Mouse (Mus musculus): ENCODE data around the gene Cacna1c. TPM values are rescaled to one million over a fixed set of nuclear protein-coding genes. Genes with fewer than 3 reads are reported as not detected.

The Cacna1c gene
- polyA plus RNA-seq, 1 experiment: not detected

- no peaks in the 10 kb centered on the region for H3K79me2 ChIP-seq (ENCODE audit: control insufficient read depth, insufficient read depth)
- no peaks in the 10 kb centered on the region for H3K36me3 ChIP-seq (ENCODE audit: control insufficient read depth, insufficient read depth)
- no peak overlapping the region for H3ac ChIP-seq (ENCODE audit: control insufficient read depth, insufficient read length)
- H3K27me3 ChIP-seq (ENCODE audit: control insufficient read depth, insufficient read depth, insufficient read length): no peaks in the 10 kb centered on the region
- H3K4me2 ChIP-seq (ENCODE audit: low read depth): no peak overlapping the region
- TF ChIP-seq POLR2A (IDR thresholded peaks at IDR 0.05; ENCODE audit: insufficient read length, low read depth): no peak
- no peak for TF ChIP-seq SRF (IDR thresholded peaks at IDR 0.05; ENCODE audit: control insufficient read depth, insufficient read length, low read depth)
- TF ChIP-seq TCF12 (IDR thresholded peaks at IDR 0.05; ENCODE audit: insufficient read depth, poor library complexity, severe bottlenecking): no peak
- no peak for TF ChIP-seq MYOD1 (IDR thresholded peaks at IDR 0.05; ENCODE audit: control insufficient read depth in 1 of 3, insufficient read length in 2 of 3, low read depth in 2 of 3)
- TF ChIP-seq REST (IDR thresholded peaks at IDR 0.05; ENCODE audit: insufficient read depth, insufficient read length): no peak
- TF ChIP-seq E2F4 (IDR thresholded peaks at IDR 0.05; ENCODE audit: insufficient read depth): no peak
- TF ChIP-seq TCF3 (IDR thresholded peaks at IDR 0.05; ENCODE audit: insufficient read length, low read depth): no peak
- TF ChIP-seq CEBPB (IDR thresholded peaks at IDR 0.05; ENCODE audit: insufficient read depth, poor library complexity, severe bottlenecking): no peak
- TF ChIP-seq POLR2AphosphoS2 (IDR thresholded peaks at IDR 0.05; ENCODE audit: insufficient read length, low read depth): no peak
- TF ChIP-seq MAX (IDR thresholded peaks at IDR 0.05; ENCODE audit: low read depth): no peak
- H3K4me3 ChIP-seq: no peak overlapping the region
Measured at GRCm38 (mm10) chr6:118834046-118834445, 362.2 kb downstream of the Cacna1c start.

GRCm38 (mm10) chr6:118833049-118833448, 363.2 kb downstream of the Cacna1c start:
- TF ChIP-seq MYOD1 (IDR thresholded peaks at IDR 0.05; ENCODE audit: control insufficient read depth in 1 of 3, insufficient read length in 2 of 3, low read depth in 2 of 3): no peak
- TF ChIP-seq MYOG (IDR thresholded peaks at IDR 0.05; ENCODE audit: control insufficient read depth in 1 of 3, insufficient read depth in 1 of 3, insufficient read length in 2 of 3, low read depth in 2 of 3): no peak
- no peak for TF ChIP-seq REST (IDR thresholded peaks at IDR 0.05; ENCODE audit: insufficient read depth, insufficient read length)
- TF ChIP-seq TCF3 (IDR thresholded peaks at IDR 0.05; ENCODE audit: insufficient read length, low read depth): no peak
- no peak for TF ChIP-seq CEBPB (IDR thresholded peaks at IDR 0.05; ENCODE audit: insufficient read depth, poor library complexity, severe bottlenecking)
- Histone ChIP-seq H3ac (ENCODE audit: control insufficient read depth, insufficient read length) (no peak overlapping the region), H3K79me2 (ENCODE audit: control insufficient read depth, insufficient read depth) (no peaks in the 10 kb centered on the region), H3K4me2 (ENCODE audit: low read depth) (no peak overlapping the region), H3K27me3 (ENCODE audit: control insufficient read depth, insufficient read depth, insufficient read length) (no peaks in the 10 kb centered on the region), H3K4me3 (no peak overlapping the region), H3K36me3 (ENCODE audit: control insufficient read depth, insufficient read depth) (no peaks in the 10 kb centered on the region)

DNA sequence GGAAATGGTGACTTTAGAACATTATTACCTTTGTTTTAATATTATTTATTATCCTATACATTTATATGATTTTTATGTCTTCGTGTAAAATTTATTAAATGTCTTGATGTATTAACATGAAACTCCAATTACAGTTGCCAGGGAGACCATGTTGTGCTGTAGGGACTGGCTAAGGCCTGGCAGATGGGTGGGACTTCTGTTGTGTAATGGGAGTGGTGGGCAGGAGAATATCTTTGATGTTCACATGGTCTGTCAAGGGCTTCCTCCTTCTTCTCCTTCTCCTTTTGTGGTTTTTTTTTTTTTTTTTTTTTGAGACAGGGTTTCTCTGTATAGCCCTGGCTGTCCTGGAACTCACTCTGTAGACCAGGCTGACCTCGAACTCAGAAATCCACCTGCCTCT, 363.6 kb downstream of the Cacna1c start:
- no peak overlapping the region for H3ac ChIP-seq (ENCODE audit: control insufficient read depth, insufficient read length)
- H3K36me3 ChIP-seq (ENCODE audit: control insufficient read depth, insufficient read depth): no peaks in the 10 kb centered on the region
- H3K79me2 ChIP-seq (ENCODE audit: control insufficient read depth, insufficient read depth): no peaks in the 10 kb centered on the region
- H3K4me3 ChIP-seq: no peak overlapping the region
- H3K4me2 ChIP-seq (ENCODE audit: low read depth): no peak overlapping the region
- TF ChIP-seq TCF3 (IDR thresholded peaks at IDR 0.05; ENCODE audit: insufficient read length, low read depth) (no peak), MYOD1 (IDR thresholded peaks at IDR 0.05; ENCODE audit: control insufficient read depth in 1 of 3, insufficient read length in 2 of 3, low read depth in 2 of 3) (no peak), MYOG (IDR thresholded peaks at IDR 0.05; ENCODE audit: control insufficient read depth in 1 of 3, insufficient read depth in 1 of 3, insufficient read length in 2 of 3, low read depth in 2 of 3) (no peak), SRF (IDR thresholded peaks at IDR 0.05; ENCODE audit: control insufficient read depth, insufficient read length, low read depth) (no peak), TCF12 (IDR thresholded peaks at IDR 0.05; ENCODE audit: insufficient read depth, poor library complexity, severe bottlenecking) (no peak), POLR2A (IDR thresholded peaks at IDR 0.05; ENCODE audit: insufficient read length, low read depth) (no peak), USF1 (IDR thresholded peaks at IDR 0.05; ENCODE audit: low read depth) (no peak), E2F4 (IDR thresholded peaks at IDR 0.05; ENCODE audit: insufficient read depth) (no peak), POLR2AphosphoS2 (IDR thresholded peaks at IDR 0.05; ENCODE audit: insufficient read length, low read depth) (no peak), CEBPB (IDR thresholded peaks at IDR 0.05; ENCODE audit: insufficient read depth, poor library complexity, severe bottlenecking) (no peak), MAX (IDR thresholded peaks at IDR 0.05; ENCODE audit: low read depth) (no peak)
- no peaks in the 10 kb centered on the region for H3K27me3 ChIP-seq (ENCODE audit: control insufficient read depth, insufficient read depth, insufficient read length)

DNA sequence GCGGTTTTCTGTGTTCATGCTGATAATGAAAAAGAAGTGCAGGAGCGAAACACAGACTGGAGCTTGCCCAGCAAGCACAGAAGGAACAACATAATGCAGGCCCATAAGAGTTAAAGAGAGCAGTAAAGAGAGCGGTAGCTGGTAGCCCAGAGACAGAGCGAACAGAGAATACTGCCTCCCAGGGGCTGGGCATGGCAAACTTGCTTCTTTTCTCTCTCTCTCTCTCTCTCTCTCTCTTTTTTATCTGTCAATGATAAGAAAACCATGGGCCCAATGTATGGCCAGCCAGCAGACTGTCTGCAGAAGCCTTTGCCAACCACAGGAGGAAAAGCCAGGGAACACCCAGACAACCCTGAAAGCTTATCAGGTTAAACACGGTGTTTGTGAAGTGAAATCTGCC, 365.4 kb downstream of the Cacna1c start:
- Histone ChIP-seq H3K4me2 (ENCODE audit: low read depth) (no peak overlapping the region), H3K79me2 (ENCODE audit: control insufficient read depth, insufficient read depth) (no peaks in the 10 kb centered on the region), H3ac (ENCODE audit: control insufficient read depth, insufficient read length) (no peak overlapping the region), H3K36me3 (ENCODE audit: control insufficient read depth, insufficient read depth) (no peaks in the 10 kb centered on the region), H3K4me3 (no peak overlapping the region), H3K27me3 (ENCODE audit: control insufficient read depth, insufficient read depth, insufficient read length) (no peaks in the 10 kb centered on the region)
- TF ChIP-seq USF1 (IDR thresholded peaks at IDR 0.05; ENCODE audit: low read depth) (no peak), MYOD1 (IDR thresholded peaks at IDR 0.05; ENCODE audit: control insufficient read depth in 1 of 3, insufficient read length in 2 of 3, low read depth in 2 of 3) (no peak), MAX (IDR thresholded peaks at IDR 0.05; ENCODE audit: low read depth) (no peak), POLR2A (IDR thresholded peaks at IDR 0.05; ENCODE audit: insufficient read length, low read depth) (no peak), MYOG (IDR thresholded peaks at IDR 0.05; ENCODE audit: control insufficient read depth in 1 of 3, insufficient read depth in 1 of 3, insufficient read length in 2 of 3, low read depth in 2 of 3) (no peak), POLR2AphosphoS2 (IDR thresholded peaks at IDR 0.05; ENCODE audit: insufficient read length, low read depth) (no peak), E2F4 (IDR thresholded peaks at IDR 0.05; ENCODE audit: insufficient read depth) (no peak), TCF12 (IDR thresholded peaks at IDR 0.05; ENCODE audit: insufficient read depth, poor library complexity, severe bottlenecking) (no peak), REST (IDR thresholded peaks at IDR 0.05; ENCODE audit: insufficient read depth, insufficient read length) (no peak), CEBPB (IDR thresholded peaks at IDR 0.05; ENCODE audit: insufficient read depth, poor library complexity, severe bottlenecking) (no peak), TCF3 (IDR thresholded peaks at IDR 0.05; ENCODE audit: insufficient read length, low read depth) (no peak), SRF (IDR thresholded peaks at IDR 0.05; ENCODE audit: control insufficient read depth, insufficient read length, low read depth) (no peak)

DNA sequence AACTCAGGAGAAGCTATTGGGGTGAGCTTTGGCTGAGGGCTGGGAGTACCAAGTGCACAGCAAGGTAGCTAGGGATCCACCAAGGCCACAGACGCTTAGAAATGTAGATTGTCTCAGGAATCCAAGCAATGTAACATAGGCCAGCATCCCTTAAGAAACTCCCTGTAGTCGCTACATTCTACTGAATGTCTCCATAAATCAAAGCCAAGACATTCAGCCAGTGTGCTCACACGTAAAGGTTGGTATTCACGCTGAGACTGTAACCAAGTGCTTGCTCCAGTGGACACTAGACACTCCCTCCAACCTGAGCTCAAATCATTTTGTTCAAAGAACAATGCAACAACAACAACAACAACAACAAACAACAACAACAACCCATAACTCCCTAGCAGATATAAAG, 368.0 kb downstream of the Cacna1c start:
- Histone ChIP-seq H3K4me2 (ENCODE audit: low read depth) (no peak overlapping the region), H3K36me3 (ENCODE audit: control insufficient read depth, insufficient read depth) (no peaks in the 10 kb centered on the region), H3K27me3 (ENCODE audit: control insufficient read depth, insufficient read depth, insufficient read length) (no peaks in the 10 kb centered on the region), H3ac (ENCODE audit: control insufficient read depth, insufficient read length) (no peak overlapping the region), H3K79me2 (ENCODE audit: control insufficient read depth, insufficient read depth) (no peaks in the 10 kb centered on the region), H3K4me3 (no peak overlapping the region)
- no peak for TF ChIP-seq REST (IDR thresholded peaks at IDR 0.05; ENCODE audit: insufficient read depth, insufficient read length)
- no peak for TF ChIP-seq POLR2AphosphoS2 (IDR thresholded peaks at IDR 0.05; ENCODE audit: insufficient read length, low read depth)
- no peak for TF ChIP-seq TCF12 (IDR thresholded peaks at IDR 0.05; ENCODE audit: insufficient read depth, poor library complexity, severe bottlenecking)
- no peak for TF ChIP-seq MYOD1 (IDR thresholded peaks at IDR 0.05; ENCODE audit: control insufficient read depth in 1 of 3, insufficient read length in 2 of 3, low read depth in 2 of 3)
- TF ChIP-seq USF1 (IDR thresholded peaks at IDR 0.05; ENCODE audit: low read depth): no peak
- no peak for TF ChIP-seq TCF3 (IDR thresholded peaks at IDR 0.05; ENCODE audit: insufficient read length, low read depth)
- TF ChIP-seq SRF (IDR thresholded peaks at IDR 0.05; ENCODE audit: control insufficient read depth, insufficient read length, low read depth): no peak
- TF ChIP-seq CEBPB (IDR thresholded peaks at IDR 0.05; ENCODE audit: insufficient read depth, poor library complexity, severe bottlenecking): no peak
- TF ChIP-seq E2F4 (IDR thresholded peaks at IDR 0.05; ENCODE audit: insufficient read depth): no peak
- TF ChIP-seq MYOG (IDR thresholded peaks at IDR 0.05; ENCODE audit: control insufficient read depth in 1 of 3, insufficient read depth in 1 of 3, insufficient read length in 2 of 3, low read depth in 2 of 3): no peak

All from myocyte (in vitro differentiated cells).